Mouse (Mus musculus) heart, postnatal 0 days (tissue): ENCODE results near the gene Sema3a.

Experiments used
- CTCF ChIP-seq: IDR thresholded peaks from 2 replicates; pipeline ENCODE4 v1.5.1; 2016; ENCODE audit warnings: antibody characterized with exemption, control low read depth, low read depth
- EP300 ChIP-seq: IDR thresholded peaks from 2 replicates; pipeline ENCODE4 v1.6.1; 2016; ENCODE audit warnings: antibody characterized with exemption, low read depth

- TF ChIP-seq CTCF (no peak), EP300 (no peak)
Measured at GRCm38 (mm10) chr5:13433303-13433702, 308.1 kb downstream of the Sema3a start.
